Mouse (Mus musculus): ENCODE results near the gene Kptn.

The Kptn gene

GRCm38 (mm10) chr7:16104611-16105388 is 14.9 kb upstream of the Kptn start:
- no peak for DNase-seq (ENCODE audit: low read depth, low spot score)
- Histone ChIP-seq H3K36me3 (ENCODE audit: control insufficient read depth, insufficient read depth, low read length, poor library complexity, severe bottlenecking) (peaks cover 9% of the 10 kb centered on the region), H3K27me3 (ENCODE audit: control insufficient read depth, insufficient read depth, low read length, poor library complexity, severe bottlenecking) (no peaks in the 10 kb centered on the region)

GRCm38 (mm10) chr7:16108886-16109542 is 10.7 kb upstream of the Kptn start:
- H3K27me3 ChIP-seq (ENCODE audit: control insufficient read depth, insufficient read depth, low read length, poor library complexity, severe bottlenecking): no peaks in the 10 kb centered on the region
- H3K36me3 ChIP-seq (ENCODE audit: control insufficient read depth, insufficient read depth, low read length, poor library complexity, severe bottlenecking): peaks cover 14% of the 10 kb centered on the region
- no peak for DNase-seq (ENCODE audit: low read depth, low spot score)

GRCm38 (mm10) chr7:16110158-16110557 is 9.5 kb upstream of the Kptn start:
- no peak for DNase-seq (ENCODE audit: low read depth, low spot score)
- Histone ChIP-seq H3K27me3 (ENCODE audit: control insufficient read depth, insufficient read depth, low read length, poor library complexity, severe bottlenecking) (no peaks in the 10 kb centered on the region), H3K36me3 (ENCODE audit: control insufficient read depth, insufficient read depth, low read length, poor library complexity, severe bottlenecking) (peaks cover 15% of the 10 kb centered on the region)

DNA sequence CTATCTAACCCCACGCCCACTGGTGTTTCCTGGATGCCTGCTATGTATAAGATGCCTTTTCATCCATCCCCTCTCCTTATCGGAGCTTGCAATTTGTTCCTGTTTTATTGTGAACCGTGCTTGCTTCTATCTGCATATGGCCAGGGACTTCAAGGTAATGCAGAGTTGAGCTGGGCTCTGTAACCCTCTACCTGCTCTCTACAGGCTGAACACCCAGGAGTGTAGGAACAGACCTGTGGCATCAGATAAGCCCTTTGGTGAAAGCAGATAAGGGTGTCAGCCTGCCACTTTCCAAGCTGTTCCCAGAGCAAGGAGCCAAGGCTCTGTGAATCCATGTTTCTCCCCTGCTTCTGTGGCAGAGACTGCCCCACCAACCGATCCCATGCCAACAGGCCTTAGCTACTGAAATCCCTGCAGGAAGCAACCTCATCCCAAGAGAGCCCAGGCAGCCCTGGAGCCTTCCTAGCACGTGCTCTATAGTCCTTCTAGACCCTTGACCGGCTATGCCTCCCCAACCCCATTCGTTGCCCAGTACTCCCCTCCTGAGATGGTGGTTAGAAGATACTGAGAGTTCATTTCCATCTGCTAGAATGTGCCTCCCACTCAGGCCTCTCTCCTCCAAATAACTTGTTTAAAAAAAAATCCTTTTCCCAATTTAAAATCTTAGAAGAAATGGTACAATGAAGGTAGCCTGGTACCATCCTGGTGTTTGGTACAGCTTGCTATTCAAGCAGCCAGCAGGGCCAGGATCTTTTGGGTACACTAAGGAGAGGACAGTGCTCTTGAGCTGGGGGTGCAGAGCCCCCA is 8.2 kb upstream of the Kptn start:
- Histone ChIP-seq H3K36me3 (ENCODE audit: control insufficient read depth, insufficient read depth, low read length, poor library complexity, severe bottlenecking) (peaks cover 17% of the 10 kb centered on the region), H3K27me3 (ENCODE audit: control insufficient read depth, insufficient read depth, low read length, poor library complexity, severe bottlenecking) (no peaks in the 10 kb centered on the region)
- DNase-seq (ENCODE audit: low read depth, low spot score): no peak

DNA sequence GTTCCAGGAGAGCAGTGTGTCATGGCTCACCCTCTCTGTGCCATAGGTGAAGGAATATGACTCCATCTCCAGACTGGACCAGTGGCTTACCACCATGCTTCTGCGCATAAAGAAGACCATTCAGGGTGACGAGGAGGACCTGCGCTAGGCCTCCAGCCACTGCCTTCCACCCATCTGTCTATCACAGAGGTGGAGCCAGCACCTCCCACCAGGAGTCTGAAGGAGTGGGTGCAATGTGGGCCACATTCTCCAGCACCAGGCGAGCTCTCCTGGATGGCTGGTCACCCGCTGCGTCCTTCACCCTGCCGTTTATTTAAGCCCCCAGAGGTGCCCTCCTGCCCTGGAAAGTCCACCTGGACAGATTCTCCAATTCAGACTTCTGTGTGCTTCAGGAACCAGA is 3.3 kb upstream of the Kptn start:
- H3K27me3 ChIP-seq (ENCODE audit: control insufficient read depth, insufficient read depth, low read length, poor library complexity, severe bottlenecking): no peaks in the 10 kb centered on the region
- DNase-seq (ENCODE audit: low read depth, low spot score): no peak
- H3K36me3 ChIP-seq (ENCODE audit: control insufficient read depth, insufficient read depth, low read length, poor library complexity, severe bottlenecking): peaks cover 9% of the 10 kb centered on the region; the same call in 1 of the 2 replicates

DNA sequence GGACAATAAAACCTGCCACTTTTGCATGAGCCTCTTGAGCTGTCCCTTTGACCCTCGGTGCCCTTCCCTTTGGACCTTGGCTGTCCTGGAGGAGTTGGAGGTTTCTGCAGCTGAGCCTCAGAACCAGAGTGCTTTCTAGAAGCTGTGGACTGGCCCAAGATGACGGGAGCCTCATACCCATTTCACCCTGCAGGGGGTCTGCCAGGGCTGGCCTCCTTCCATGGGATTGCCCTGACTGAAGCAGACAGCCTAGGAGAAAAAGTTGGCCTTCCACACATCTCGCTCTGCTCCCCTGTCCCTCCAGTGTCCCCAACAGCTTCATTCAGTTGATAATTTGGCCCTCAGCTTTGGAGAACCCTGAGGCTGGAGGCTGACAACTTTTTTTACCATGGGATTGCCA is 2.6 kb upstream of the Kptn start:
- DNase-seq (ENCODE audit: low read depth, low spot score): no peak
- no peaks in the 10 kb centered on the region for H3K27me3 ChIP-seq (ENCODE audit: control insufficient read depth, insufficient read depth, low read length, poor library complexity, severe bottlenecking)
- H3K36me3 ChIP-seq (ENCODE audit: control insufficient read depth, insufficient read depth, low read length, poor library complexity, severe bottlenecking): peaks cover 7% of the 10 kb centered on the region; the same call in 1 of the 2 replicates

DNA sequence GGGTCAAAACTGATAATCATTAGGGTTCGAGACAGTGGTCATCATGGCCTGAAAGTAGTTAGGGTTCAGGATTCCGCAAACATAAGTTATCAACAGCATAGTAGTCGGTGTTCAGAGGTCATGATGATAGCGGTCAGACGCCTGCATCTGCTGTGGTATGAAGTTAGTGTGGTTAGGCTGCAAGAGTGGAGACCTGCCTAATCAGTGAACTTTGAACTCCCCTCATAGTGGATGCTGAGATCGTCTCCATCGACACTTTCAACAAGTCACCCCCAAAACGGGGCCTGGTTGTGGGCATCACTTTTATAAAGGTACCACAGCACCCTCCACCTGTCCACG is 536 bp downstream of the Kptn start:
- H3K36me3 ChIP-seq (ENCODE audit: control insufficient read depth, insufficient read depth, low read length, poor library complexity, severe bottlenecking): peaks cover 2% of the 10 kb centered on the region; the same call in 1 of the 2 replicates
- DNase-seq (ENCODE audit: low read depth, low spot score): no peak
- H3K27me3 ChIP-seq (ENCODE audit: control insufficient read depth, insufficient read depth, low read length, poor library complexity, severe bottlenecking): no peaks in the 10 kb centered on the region

DNA sequence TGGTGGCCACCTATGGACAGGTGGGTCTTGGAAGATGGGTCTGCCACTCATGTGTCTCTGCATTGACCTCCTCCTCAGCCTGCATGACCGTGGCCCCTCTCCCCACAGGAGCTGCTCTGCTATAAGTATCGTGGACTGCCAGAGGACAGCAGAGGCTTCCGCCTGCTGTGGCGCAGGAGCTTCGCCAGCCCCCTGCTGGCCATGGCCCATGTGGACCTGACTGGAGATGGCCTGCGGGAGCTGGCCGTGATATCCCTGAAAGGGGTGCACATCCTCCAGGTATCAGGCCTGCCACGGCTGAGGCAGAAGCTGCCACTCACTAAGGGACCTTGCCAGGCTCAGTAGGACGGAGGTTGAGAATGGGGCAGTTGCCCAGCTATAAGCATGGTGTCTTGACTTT is 6.1 kb downstream of the Kptn start:
- Histone ChIP-seq H3K27me3 (ENCODE audit: control insufficient read depth, insufficient read depth, low read length, poor library complexity, severe bottlenecking) (no peaks in the 10 kb centered on the region), H3K36me3 (ENCODE audit: control insufficient read depth, insufficient read depth, low read length, poor library complexity, severe bottlenecking) (no peaks in the 10 kb centered on the region)
- no peak for DNase-seq (ENCODE audit: low read depth, low spot score)

- no peak for DNase-seq (ENCODE audit: low read depth, low spot score)
Measured at GRCm38 (mm10) chr7:16128344-16128743, 8.6 kb downstream of the Kptn start.

GRCm38 (mm10) chr7:16128899-16129298 is 9.2 kb downstream of the Kptn start:
- DNase-seq (ENCODE audit: low read depth, low spot score): no peak
- Histone ChIP-seq H3K36me3 (ENCODE audit: control insufficient read depth, insufficient read depth, low read length, poor library complexity, severe bottlenecking) (no peaks in the 10 kb centered on the region), H3K27me3 (ENCODE audit: control insufficient read depth, insufficient read depth, low read length, poor library complexity, severe bottlenecking) (no peaks in the 10 kb centered on the region)

More at GRCm38 (mm10) chr7:16128344-16128743, 8.6 kb downstream of the Kptn start:
- H3K36me3 ChIP-seq (ENCODE audit: control insufficient read depth, insufficient read depth, low read length, poor library complexity, severe bottlenecking): no peaks in the 10 kb centered on the region
- H3K27me3 ChIP-seq (ENCODE audit: control insufficient read depth, insufficient read depth, low read length, poor library complexity, severe bottlenecking): no peaks in the 10 kb centered on the region

GRCm38 (mm10) chr7:16129421-16129845 is 9.7 kb downstream of the Kptn start, which contains the start of gene Slc8a2:
Gene Slc8a2 (plus strand): TSS chr7:16129826.
- Histone ChIP-seq H3K36me3 (ENCODE audit: control insufficient read depth, insufficient read depth, low read length, poor library complexity, severe bottlenecking) (no peaks in the 10 kb centered on the region), H3K27me3 (ENCODE audit: control insufficient read depth, insufficient read depth, low read length, poor library complexity, severe bottlenecking) (no peaks in the 10 kb centered on the region)
- DNase-seq (ENCODE audit: low read depth, low spot score): peak; percentile 59

GRCm38 (mm10) chr7:16129846-16130691 is 10.4 kb downstream of the Kptn start:
- H3K36me3 ChIP-seq (ENCODE audit: control insufficient read depth, insufficient read depth, low read length, poor library complexity, severe bottlenecking): no peaks in the 10 kb centered on the region
- no peaks in the 10 kb centered on the region for H3K27me3 ChIP-seq (ENCODE audit: control insufficient read depth, insufficient read depth, low read length, poor library complexity, severe bottlenecking)
- DNase-seq (ENCODE audit: low read depth, low spot score): no peak

- H3K27me3 ChIP-seq (ENCODE audit: control insufficient read depth, insufficient read depth, low read length, poor library complexity, severe bottlenecking): no peaks in the 10 kb centered on the region
- H3K36me3 ChIP-seq (ENCODE audit: control insufficient read depth, insufficient read depth, low read length, poor library complexity, severe bottlenecking): no peaks in the 10 kb centered on the region
- DNase-seq (ENCODE audit: low read depth, low spot score): no peak
Measured at GRCm38 (mm10) chr7:16130956-16131634, 11.4 kb downstream of the Kptn start.

GRCm38 (mm10) chr7:16132161-16132581 is 12.5 kb downstream of the Kptn start:
- H3K27me3 ChIP-seq (ENCODE audit: control insufficient read depth, insufficient read depth, low read length, poor library complexity, severe bottlenecking): no peaks in the 10 kb centered on the region
- no peak for DNase-seq (ENCODE audit: low read depth, low spot score)

More at GRCm38 (mm10) chr7:16132161-16132581, 12.5 kb downstream of the Kptn start:
- H3K36me3 ChIP-seq (ENCODE audit: control insufficient read depth, insufficient read depth, low read length, poor library complexity, severe bottlenecking): no peaks in the 10 kb centered on the region

Measured in splenic B cell, adult 2 months (primary cell).